ENCODE assay signal across 13 mouse cellular contexts in genomic region chr11:70657991-70658390, GRCm38 (mm10). TPM values are rescaled to one million over a fixed set of nuclear protein-coding genes. Genes with fewer than 3 reads are reported as not detected.
A peak's percentile ranks its signal among the peaks of the same experiment; 100 is the strongest.
DNase-seq lines count a peak whose midpoint lies in the region; ATAC-seq and TF ChIP-seq lines count a peak whose summit lies in the region.
"Had no signal": no experiment of that assay in that cellular context is flagged by ENCODE, and none has a peak within 500 bp of the region (broad histone marks: within the 10 kb centered on the region; RNA-seq: fewer than 3 reads in every experiment).

No protein-coding gene starts in this region.

- ATAC-seq in hindbrain, embryonic 14.5 days (ENCODE audit: low FRiP score), result no peak
- ATAC-seq in midbrain, embryonic 14.5 days (ENCODE audit: low FRiP score, low TSS enrichment), result no peak
- no peak for ATAC-seq in midbrain, postnatal 0 days (ENCODE audit: low FRiP score)
- ATAC-seq in limb, embryonic 15.5 days (ENCODE audit: insufficient number of reproducible peaks, low FRiP score, low TSS enrichment, low read depth), result no peak
- no peak for ATAC-seq in megakaryocyte progenitor cell, adult 5-6 weeks (replicated peaks; ENCODE audit: poor library complexity)

- no peak overlapping the region for H3K9ac ChIP-seq in hindbrain, embryonic 14.5 days
- H3K9ac ChIP-seq in midbrain, embryonic 14.5 days (replicated peaks; ENCODE audit: low read length), result 0 out of 2 replicates have a peak overlapping the region, but pooled peaks have one; percentile 6
- no peak overlapping the region for H3K9ac ChIP-seq in midbrain, postnatal 0 days (replicated peaks; ENCODE audit: low read length, poor library complexity, severe bottlenecking)
- 0 out of 2 replicates have a peak overlapping the region, but pooled peaks have one; percentile 26 for H3K9ac ChIP-seq in limb, embryonic 15.5 days

- peak; percentile 10 for DNase-seq in embryo, embryonic 11 days
- DNase-seq in embryo, embryonic 9.5 days (ENCODE audit: extremely low spot score), result no peak
- DNase-seq in hindbrain, embryonic 10.5 days (ENCODE audit: low spot score), result no peak
- no peak for DNase-seq in hindbrain, embryonic 14.5 days (ENCODE audit: low spot score)
- no peak for DNase-seq in midbrain, embryonic 14.5 days
- no peak for DNase-seq in midbrain, postnatal 0 days (ENCODE audit: low spot score)
- DNase-seq: kidney, adult 8-10 months; layer of hippocampus, adult 9-11 months; lung, postnatal 14 days; right cerebral cortex, postnatal 25 days had no signal

- H3K27ac ChIP-seq in hindbrain, embryonic 10.5 days, result peak overlapping the region; percentile 99
- no peak overlapping the region for H3K27ac ChIP-seq in hindbrain, embryonic 14.5 days
- no peak overlapping the region for H3K27ac ChIP-seq in midbrain, embryonic 14.5 days (replicated peaks; ENCODE audit: low read depth, low read length)
- no peak overlapping the region for H3K27ac ChIP-seq in midbrain, postnatal 0 days (ENCODE audit: low read depth, low read length)
- peak overlapping the region; percentile 5 for H3K27ac ChIP-seq in limb, embryonic 15.5 days
- H3K27ac ChIP-seq: hindbrain, embryonic 12.5 days had no signal

- no peak for TF ChIP-seq CTCF in midbrain, postnatal 0 days (IDR thresholded peaks at IDR 0.05)

- H3K4me1 ChIP-seq in hindbrain, embryonic 10.5 days (replicated peaks), result peaks cover 46% of the 10 kb centered on the region
- peaks cover 22% of the 10 kb centered on the region for H3K4me1 ChIP-seq in hindbrain, embryonic 14.5 days (replicated peaks; ENCODE audit: control insufficient read depth, insufficient read depth, low read length)
- H3K4me1 ChIP-seq in midbrain, embryonic 14.5 days (ENCODE audit: control insufficient read depth, insufficient read depth, low read length), result peaks cover 17% of the 10 kb centered on the region
- peaks cover 5% of the 10 kb centered on the region; the same call in 1 of the 2 replicates for H3K4me1 ChIP-seq in midbrain, postnatal 0 days (ENCODE audit: insufficient read depth, low read length)
- H3K4me1 ChIP-seq in limb, embryonic 15.5 days, result peaks cover 45% of the 10 kb centered on the region

- peaks cover 34% of the 10 kb centered on the region for H3K36me3 ChIP-seq in hindbrain, embryonic 10.5 days
- H3K36me3 ChIP-seq in hindbrain, embryonic 14.5 days (replicated peaks; ENCODE audit: control insufficient read depth, insufficient read depth), result peaks cover 25% of the 10 kb centered on the region
- peaks cover 18% of the 10 kb centered on the region; the same call in 1 of the 2 replicates for H3K36me3 ChIP-seq in midbrain, embryonic 14.5 days (ENCODE audit: control insufficient read depth, insufficient read depth, low read length)
- peaks cover 11% of the 10 kb centered on the region for H3K36me3 ChIP-seq in midbrain, postnatal 0 days (ENCODE audit: insufficient read depth, low read length)
- H3K36me3 ChIP-seq in limb, embryonic 15.5 days, result peaks cover 33% of the 10 kb centered on the region

- H3K27me3 ChIP-seq in hindbrain, embryonic 10.5 days (ENCODE audit: insufficient read depth, poor library complexity, severe bottlenecking), result no peaks in the 10 kb centered on the region
- H3K27me3 ChIP-seq in hindbrain, embryonic 14.5 days (ENCODE audit: control insufficient read depth, insufficient read depth, low read length), result no peaks in the 10 kb centered on the region
- H3K27me3 ChIP-seq in midbrain, embryonic 14.5 days (ENCODE audit: control insufficient read depth, insufficient read depth, low read length), result no peaks in the 10 kb centered on the region
- no peaks in the 10 kb centered on the region for H3K27me3 ChIP-seq in midbrain, postnatal 0 days (ENCODE audit: insufficient read depth, low read length)
- no peaks in the 10 kb centered on the region for H3K27me3 ChIP-seq in limb, embryonic 15.5 days
- H3K27me3 ChIP-seq: hindbrain, embryonic 12.5 days had no signal

- peak overlapping the region; percentile 97; the same call in 1 of the 2 replicates for H3K4me3 ChIP-seq in hindbrain, embryonic 10.5 days
- no peak overlapping the region for H3K4me3 ChIP-seq in hindbrain, embryonic 14.5 days (replicated peaks; ENCODE audit: low read length)
- H3K4me3 ChIP-seq in midbrain, embryonic 14.5 days (replicated peaks; ENCODE audit: low read depth, low read length), result no peak overlapping the region
- no peak overlapping the region for H3K4me3 ChIP-seq in midbrain, postnatal 0 days (ENCODE audit: low read depth, low read length)
- H3K4me3 ChIP-seq in limb, embryonic 15.5 days, result peak overlapping the region; percentile 3; the same call in 1 of the 2 replicates
- H3K4me3 ChIP-seq: hindbrain, embryonic 12.5 days had no signal

- H3K4me2 ChIP-seq in hindbrain, embryonic 14.5 days (replicated peaks), result no peak overlapping the region
- H3K4me2 ChIP-seq in midbrain, embryonic 14.5 days (ENCODE audit: low read length), result no peak overlapping the region
- H3K4me2 ChIP-seq in midbrain, postnatal 0 days (ENCODE audit: low read depth, low read length, poor library complexity, severe bottlenecking), result no peak overlapping the region
- 0 out of 2 replicates have a peak overlapping the region, but pooled peaks have one; percentile 17 for H3K4me2 ChIP-seq in limb, embryonic 15.5 days
- H3K4me2 ChIP-seq: hindbrain, embryonic 12.5 days had no signal

- WGBS in hindbrain, embryonic 10.5 days, result 55% methylated on average over 9 of the region's 9 CpGs
- 60% methylated on average over 9 of the region's 9 CpGs for WGBS in hindbrain, embryonic 14.5 days
- 70% methylated on average over 9 of the region's 9 CpGs for WGBS in midbrain, embryonic 14.5 days
- WGBS in midbrain, postnatal 0 days, result 61% methylated on average over 9 of the region's 9 CpGs
- WGBS in limb, embryonic 15.5 days, result 53% methylated on average over 9 of the region's 9 CpGs

- no peaks in the 10 kb centered on the region for H3K9me3 ChIP-seq in hindbrain, embryonic 10.5 days
- H3K9me3 ChIP-seq in hindbrain, embryonic 14.5 days (ENCODE audit: control insufficient read depth, low read length), result no peaks in the 10 kb centered on the region
- no peaks in the 10 kb centered on the region for H3K9me3 ChIP-seq in midbrain, embryonic 14.5 days (ENCODE audit: control insufficient read depth, low read length)
- no peaks in the 10 kb centered on the region for H3K9me3 ChIP-seq in midbrain, postnatal 0 days (ENCODE audit: low read length)
- H3K9me3 ChIP-seq in limb, embryonic 15.5 days, result no peaks in the 10 kb centered on the region
- H3K9me3 ChIP-seq: hindbrain, embryonic 12.5 days had no signal

RNA-seq across cellular contexts. Expression of gene Eno3, which starts 1.0 kb away (rescaled TPM):
- 39.3 and 53.3 TPM in 2 replicates for polyA plus RNA-seq in hindbrain, embryonic 10.5 days (2016; fragmentation: Nextera tagmentation; extraction: Ambion mirVana)
- 6.4 and 7.8 TPM in 2 replicates for polyA plus RNA-seq in hindbrain, embryonic 14.5 days (2014; fragmentation: Nextera tagmentation; extraction: Ambion mirVana)
- polyA plus RNA-seq in midbrain, embryonic 14.5 days (2014; fragmentation: Nextera tagmentation; extraction: Ambion mirVana), result 8.5 and 8.7 TPM in 2 replicates
- 7.2 and 9.9 TPM in 2 replicates for total RNA-seq in midbrain, postnatal 0 days (2014; rRNA removed)
- polyA plus RNA-seq in midbrain, postnatal 0 days (2015; fragmentation: Nextera tagmentation; extraction: Ambion mirVana), result 5.8 and 7.6 TPM in 2 replicates
- polyA plus RNA-seq in limb, embryonic 15.5 days (2015; fragmentation: Nextera tagmentation; extraction: Ambion mirVana), result 71.5 and 252 TPM in 2 replicates
- 4.1 and 6.2 TPM in 2 replicates for total RNA-seq in megakaryocyte progenitor cell, adult 5-6 weeks (2015)
- total RNA-seq in megakaryocyte progenitor cell, adult 5-6 weeks (2017), result 7.2 and 9.5 TPM in 2 replicates

RNA-seq across cellular contexts. Expression of gene Pfn1, which starts 3.5 kb away (rescaled TPM):
- polyA plus RNA-seq in hindbrain, embryonic 10.5 days (2016; fragmentation: Nextera tagmentation; extraction: Ambion mirVana), result 1,872 and 1,874 TPM in 2 replicates
- 662 and 703 TPM in 2 replicates for polyA plus RNA-seq in hindbrain, embryonic 14.5 days (2014; fragmentation: Nextera tagmentation; extraction: Ambion mirVana)
- polyA plus RNA-seq in midbrain, embryonic 14.5 days (2014; fragmentation: Nextera tagmentation; extraction: Ambion mirVana), result 661 and 672 TPM in 2 replicates
- 438 and 486 TPM in 2 replicates for total RNA-seq in midbrain, postnatal 0 days (2014; rRNA removed)
- polyA plus RNA-seq in midbrain, postnatal 0 days (2015; fragmentation: Nextera tagmentation; extraction: Ambion mirVana), result 600 and 608 TPM in 2 replicates
- polyA plus RNA-seq in limb, embryonic 15.5 days (2015; fragmentation: Nextera tagmentation; extraction: Ambion mirVana), result 1,605 and 1,679 TPM in 2 replicates
- 1,057 and 1,218 TPM in 2 replicates for total RNA-seq in megakaryocyte progenitor cell, adult 5-6 weeks (2015)
- total RNA-seq in megakaryocyte progenitor cell, adult 5-6 weeks (2017), result 491 and 574 TPM in 2 replicates

RNA-seq across cellular contexts. Expression of gene Slc25a11, which starts 10.7 kb away (rescaled TPM):
- 144 and 155 TPM in 2 replicates for polyA plus RNA-seq in hindbrain, embryonic 10.5 days (2016; fragmentation: Nextera tagmentation; extraction: Ambion mirVana)
- 158 TPM in 2 replicates for polyA plus RNA-seq in hindbrain, embryonic 14.5 days (2014; fragmentation: Nextera tagmentation; extraction: Ambion mirVana)
- 158 and 171 TPM in 2 replicates for polyA plus RNA-seq in midbrain, embryonic 14.5 days (2014; fragmentation: Nextera tagmentation; extraction: Ambion mirVana)
- total RNA-seq in midbrain, postnatal 0 days (2014; rRNA removed), result 140 and 159 TPM in 2 replicates
- polyA plus RNA-seq in midbrain, postnatal 0 days (2015; fragmentation: Nextera tagmentation; extraction: Ambion mirVana), result 160 and 176 TPM in 2 replicates
- polyA plus RNA-seq in limb, embryonic 15.5 days (2015; fragmentation: Nextera tagmentation; extraction: Ambion mirVana), result 165 and 188 TPM in 2 replicates
- 59.5 and 73.9 TPM in 2 replicates for total RNA-seq in megakaryocyte progenitor cell, adult 5-6 weeks (2015)
- 46.6 and 52.7 TPM in 2 replicates for total RNA-seq in megakaryocyte progenitor cell, adult 5-6 weeks (2017)

RNA-seq across cellular contexts. Expression of gene Rnf167, which starts 11.0 kb away (rescaled TPM):
- 90.6 and 97.1 TPM in 2 replicates for polyA plus RNA-seq in hindbrain, embryonic 10.5 days (2016; fragmentation: Nextera tagmentation; extraction: Ambion mirVana)
- 90.6 and 93.4 TPM in 2 replicates for polyA plus RNA-seq in hindbrain, embryonic 14.5 days (2014; fragmentation: Nextera tagmentation; extraction: Ambion mirVana)
- 95.9 and 104 TPM in 2 replicates for polyA plus RNA-seq in midbrain, embryonic 14.5 days (2014; fragmentation: Nextera tagmentation; extraction: Ambion mirVana)
- 69.1 and 74.4 TPM in 2 replicates for total RNA-seq in midbrain, postnatal 0 days (2014; rRNA removed)
- polyA plus RNA-seq in midbrain, postnatal 0 days (2015; fragmentation: Nextera tagmentation; extraction: Ambion mirVana), result 95.8 and 97.2 TPM in 2 replicates
- polyA plus RNA-seq in limb, embryonic 15.5 days (2015; fragmentation: Nextera tagmentation; extraction: Ambion mirVana), result 124 TPM in 2 replicates
- total RNA-seq in megakaryocyte progenitor cell, adult 5-6 weeks (2015), result 39.3 and 44.8 TPM in 2 replicates
- 30.7 and 37.4 TPM in 2 replicates for total RNA-seq in megakaryocyte progenitor cell, adult 5-6 weeks (2017)

RNA-seq across cellular contexts. Expression of gene Spag7, which starts 11.2 kb away (rescaled TPM):
- polyA plus RNA-seq in hindbrain, embryonic 10.5 days (2016; fragmentation: Nextera tagmentation; extraction: Ambion mirVana), result 185 and 191 TPM in 2 replicates
- polyA plus RNA-seq in hindbrain, embryonic 14.5 days (2014; fragmentation: Nextera tagmentation; extraction: Ambion mirVana), result 94.8 and 115 TPM in 2 replicates
- polyA plus RNA-seq in midbrain, embryonic 14.5 days (2014; fragmentation: Nextera tagmentation; extraction: Ambion mirVana), result 101 and 132 TPM in 2 replicates
- 41.9 and 45.3 TPM in 2 replicates for total RNA-seq in midbrain, postnatal 0 days (2014; rRNA removed)
- polyA plus RNA-seq in midbrain, postnatal 0 days (2015; fragmentation: Nextera tagmentation; extraction: Ambion mirVana), result 125 and 131 TPM in 2 replicates
- 149 and 172 TPM in 2 replicates for polyA plus RNA-seq in limb, embryonic 15.5 days (2015; fragmentation: Nextera tagmentation; extraction: Ambion mirVana)
- 102 and 109 TPM in 2 replicates for total RNA-seq in megakaryocyte progenitor cell, adult 5-6 weeks (2015)
- total RNA-seq in megakaryocyte progenitor cell, adult 5-6 weeks (2017), result 68.6 and 71.8 TPM in 2 replicates

Comparison
In these comparisons a context has a peak if more than half of its experiments do, and no peak if none do; other contexts are left out.
1. H3K27ac ChIP-seq: peak in hindbrain, embryonic 10.5 days (single experiment) and limb, embryonic 15.5 days (single experiment); none in hindbrain, embryonic 14.5 days (single experiment), midbrain, embryonic 14.5 days (single experiment) and midbrain, postnatal 0 days (single experiment).
2. H3K4me3 ChIP-seq: peak in hindbrain, embryonic 10.5 days (single experiment) and limb, embryonic 15.5 days (single experiment); none in hindbrain, embryonic 14.5 days (single experiment), midbrain, embryonic 14.5 days (single experiment) and midbrain, postnatal 0 days (single experiment).
3. H3K9ac ChIP-seq: peak in midbrain, embryonic 14.5 days (single experiment) and limb, embryonic 15.5 days (single experiment); none in hindbrain, embryonic 14.5 days (single experiment) and midbrain, postnatal 0 days (single experiment).